Mouse (Mus musculus) stomach, embryonic 14.5 days (tissue): ENCODE data around the gene Slc48a1. TPM values are rescaled to one million over a fixed set of nuclear protein-coding genes. Genes with fewer than 3 reads are reported as not detected.

Experiments
- ATAC-seq: fragments of 200-750 bp; cut with Nextera tagmentation; 2 replicates; pipeline ENCODE4 v1.8.0; 2017; ENCODE audit warnings: low read depth, moderate TSS enrichment; ENCODE audit not compliant: insufficient number of reproducible peaks, insufficient read depth, low FRiP score
- H3K27ac ChIP-seq: fragments of 300-500 bp; sonication (generic); 2 replicates; pipeline ENCODE4 v1.5.1; 2014; ENCODE audit warnings: mild to moderate bottlenecking, low read length, moderate library complexity, mixed read lengths
- H3K27me3 ChIP-seq: fragments of 300-500 bp; sonication (generic); 2 replicates; pipeline ENCODE4 v1.6.1; 2014; ENCODE audit warnings: low read length, control low read depth, mixed read lengths; ENCODE audit not compliant: control insufficient read depth, insufficient read depth
- H3K36me3 ChIP-seq: fragments of 300-500 bp; sonication (generic); 2 replicates; pipeline ENCODE4 v1.6.1; 2014; ENCODE audit warnings: mild to moderate bottlenecking, control low read depth, low read length, moderate library complexity, mixed read lengths; ENCODE audit not compliant: control insufficient read depth, insufficient read depth
- H3K4me1 ChIP-seq: fragments of 300-500 bp; sonication (generic); 2 replicates; pipeline ENCODE4 v1.6.1; 2014; ENCODE audit warnings: low read length, control low read depth, mixed read lengths; ENCODE audit not compliant: control insufficient read depth, insufficient read depth
- H3K4me2 ChIP-seq: fragments of 300-500 bp; sonication (generic); replicated peaks from 2 replicates; pipeline ENCODE4 v1.6.1; 2014; ENCODE audit warnings: low read depth, low read length, control low read depth
- H3K4me3 ChIP-seq: fragments of 300-500 bp; sonication (generic); 2 replicates; pipeline ENCODE4 v1.5.1; 2014; ENCODE audit warnings: low read depth, low read length, control low read depth
- H3K9ac ChIP-seq: fragments of 300-500 bp; sonication (generic); replicated peaks from 2 replicates; pipeline ENCODE4 v1.6.1; 2014; ENCODE audit warnings: low read depth, mild to moderate bottlenecking, control low read depth, low read length, moderate library complexity, mixed read lengths
- H3K9me3 ChIP-seq: fragments of 300-500 bp; sonication (generic); 2 replicates; pipeline ENCODE4 v1.6.1; 2016; ENCODE audit warnings: low read depth, low read length, control low read depth; ENCODE audit not compliant: control insufficient read depth
- WGBS: fragments of 180-500 bp; shearing (Covaris S2); extraction: QIAGEN DNeasy Blood & Tissue Kit; methylation state at CpG from one replicate; pipeline ENCODE4 v1.1.7; 2014; 5-methylcytosine and 5-hydroxymethylcytosine counted together
- polyA plus RNA-seq: library from polyadenylated mRNA; unstranded; fragments of >200 nt; fragmentation: Nextera tagmentation; extraction: Ambion mirVana; gene quantifications from 2 replicates; pipeline ENCODE4 v1.2.1, GENCODE M21; 2014

Slc48a1 gene
- polyA plus RNA-seq, 1 experiment from 2014 or later: 23.5 TPM

GRCm38 (mm10) chr15:97766594-97767279, 11.6 kb upstream of the Slc48a1 start:
- peak overlapping the region; percentile 16; the same call in 1 of the 2 replicates for H3K27ac ChIP-seq
- 8% methylated on average over 23 of the region's 23 CpGs for WGBS
- no peaks in the 10 kb centered on the region for H3K27me3 ChIP-seq
- peak overlapping the region; percentile 52; the same call in 1 of the 2 replicates for H3K9ac ChIP-seq
- peak overlapping the region; percentile 94 for H3K4me2 ChIP-seq
- ATAC-seq: no peak
- H3K36me3 ChIP-seq: no peaks in the 10 kb centered on the region
- peaks cover 24% of the 10 kb centered on the region for H3K4me1 ChIP-seq
- no peaks in the 10 kb centered on the region for H3K9me3 ChIP-seq
- peak overlapping the region; percentile 45 for H3K4me3 ChIP-seq

DNA sequence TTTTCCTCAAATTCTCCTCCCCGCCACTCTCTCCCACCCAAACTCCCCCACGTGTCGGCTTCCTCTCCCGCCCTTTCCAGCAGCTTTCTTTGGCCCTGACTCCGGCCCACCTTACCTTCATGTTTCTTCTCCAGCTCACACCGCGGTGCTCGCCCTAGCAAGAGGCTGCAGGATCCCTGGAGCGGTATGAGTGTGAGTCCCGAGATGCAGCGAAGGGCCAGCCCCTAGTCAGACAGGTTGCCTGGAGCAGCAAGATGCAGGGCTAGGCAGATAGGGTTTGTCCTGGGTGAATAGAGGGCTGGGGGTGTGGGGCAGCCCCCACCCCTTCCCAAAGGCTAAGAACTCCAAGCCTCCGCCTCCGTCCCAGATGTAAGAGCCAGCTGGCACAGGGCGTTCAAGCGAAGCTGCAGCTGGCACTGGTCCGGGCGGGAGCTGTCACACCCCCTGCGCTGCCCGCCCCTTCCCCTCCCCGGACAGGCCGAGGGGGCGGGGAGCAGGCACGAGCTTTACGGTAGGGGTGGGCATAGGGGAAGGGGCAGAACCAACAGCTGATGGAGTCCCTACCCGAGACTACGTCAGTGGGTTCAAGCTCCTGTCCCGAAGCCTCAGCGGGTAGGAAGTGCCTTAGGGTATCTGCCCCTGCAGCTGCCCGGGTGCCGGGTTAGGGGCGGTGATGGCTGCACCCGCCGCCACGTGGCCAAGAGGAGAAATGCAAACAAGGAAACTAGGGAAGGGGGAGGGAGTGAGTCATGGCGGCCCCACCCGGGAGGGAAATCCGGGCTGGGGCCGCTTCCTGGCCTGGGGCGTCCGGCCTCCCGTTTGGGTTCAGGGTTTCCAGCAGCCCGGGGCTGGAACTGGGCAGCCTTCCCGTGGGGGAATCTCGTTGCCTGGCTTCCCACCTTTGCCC, 10.8 kb upstream of the Slc48a1 start, which contains the start of gene Rapgef3:
TSS of gene Rapgef3 (minus strand) at position 693 of the 907 bp plus-strand sequence.
- peak; percentile 64 for ATAC-seq
- no peaks in the 10 kb centered on the region for H3K36me3 ChIP-seq
- no peaks in the 10 kb centered on the region for H3K9me3 ChIP-seq
- no peaks in the 10 kb centered on the region for H3K27me3 ChIP-seq
- peak within 1 kb of the TSS; percentile 94 for H3K4me2 ChIP-seq
- H3K4me3 ChIP-seq: peak within 1 kb of the TSS; percentile 45
- H3K27ac ChIP-seq: peak within 1 kb of the TSS; percentile 67
- peak within 1 kb of the TSS; percentile 52; the same call in 1 of the 2 replicates for H3K9ac ChIP-seq
- H3K4me1 ChIP-seq: peaks cover 24% of the 10 kb centered on the region
- WGBS: 1% methylated on average over 44 of the region's 44 CpGs

DNA sequence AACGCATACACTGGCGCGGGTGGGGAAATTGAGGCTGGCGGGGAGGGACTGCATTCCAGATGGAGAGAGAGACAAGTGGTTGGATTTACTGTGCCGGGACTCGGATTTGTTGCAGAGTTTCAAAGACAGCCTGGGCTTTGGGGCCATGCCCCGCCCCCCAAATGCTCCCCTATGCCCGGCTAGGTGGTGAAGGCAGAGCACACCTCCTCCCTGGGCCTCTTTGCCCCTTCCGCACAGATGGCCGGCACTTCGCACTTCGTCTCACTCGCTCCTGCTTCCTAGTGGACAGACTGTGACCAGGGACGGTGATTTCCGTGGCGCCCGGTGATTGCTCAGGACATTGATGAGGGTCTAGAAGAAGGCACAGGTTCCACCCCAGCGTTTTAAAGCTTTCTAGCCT, 10.1 kb upstream of the Slc48a1 start:
- Histone ChIP-seq H3K4me2 (peak overlapping the region; percentile 94), H3K27me3 (no peaks in the 10 kb centered on the region), H3K36me3 (no peaks in the 10 kb centered on the region), H3K4me1 (peaks cover 30% of the 10 kb centered on the region), H3K4me3 (peak overlapping the region; percentile 45), H3K9ac (peak overlapping the region; percentile 52; the same call in 1 of the 2 replicates), H3K9me3 (no peaks in the 10 kb centered on the region), H3K27ac (peak overlapping the region; percentile 67)
- WGBS: under 1% methylated on average over 18 of the region's 18 CpGs
- peak; percentile 21; the same call in 1 of the 2 replicates for ATAC-seq

- Histone ChIP-seq H3K27me3 (no peaks in the 10 kb centered on the region), H3K27ac (no peak overlapping the region), H3K9ac (no peak overlapping the region), H3K4me3 (no peak overlapping the region), H3K9me3 (no peaks in the 10 kb centered on the region), H3K4me2 (no peak overlapping the region), H3K36me3 (no peaks in the 10 kb centered on the region), H3K4me1 (peaks cover 38% of the 10 kb centered on the region)
- 84% methylated on average over 8 of the region's 8 CpGs for WGBS
- no peak for ATAC-seq
Measured at GRCm38 (mm10) chr15:97770280-97770679, 8.0 kb upstream of the Slc48a1 start.

- Histone ChIP-seq H3K4me1 (peaks cover 21% of the 10 kb centered on the region), H3K9ac (no peak overlapping the region), H3K27ac (peak overlapping the region; percentile 76), H3K9me3 (no peaks in the 10 kb centered on the region), H3K4me2 (0 out of 2 replicates have a peak overlapping the region, but pooled peaks have one; percentile 7), H3K4me3 (no peak overlapping the region), H3K27me3 (no peaks in the 10 kb centered on the region), H3K36me3 (no peaks in the 10 kb centered on the region)
- peak; percentile 66 for ATAC-seq
- WGBS: 18% methylated on average over 5 of the region's 5 CpGs
Measured at GRCm38 (mm10) chr15:97773108-97773507, 5.2 kb upstream of the Slc48a1 start.

GRCm38 (mm10) chr15:97773961-97774370, 4.4 kb upstream of the Slc48a1 start:
- 67% methylated on average over 5 of the region's 5 CpGs for WGBS
- Histone ChIP-seq H3K4me3 (no peak overlapping the region), H3K4me2 (no peak overlapping the region), H3K27me3 (no peaks in the 10 kb centered on the region), H3K9me3 (no peaks in the 10 kb centered on the region), H3K27ac (peak overlapping the region; percentile 76; the same call in 1 of the 2 replicates), H3K9ac (no peak overlapping the region), H3K36me3 (no peaks in the 10 kb centered on the region), H3K4me1 (peaks cover 19% of the 10 kb centered on the region)
- ATAC-seq: no peak

DNA sequence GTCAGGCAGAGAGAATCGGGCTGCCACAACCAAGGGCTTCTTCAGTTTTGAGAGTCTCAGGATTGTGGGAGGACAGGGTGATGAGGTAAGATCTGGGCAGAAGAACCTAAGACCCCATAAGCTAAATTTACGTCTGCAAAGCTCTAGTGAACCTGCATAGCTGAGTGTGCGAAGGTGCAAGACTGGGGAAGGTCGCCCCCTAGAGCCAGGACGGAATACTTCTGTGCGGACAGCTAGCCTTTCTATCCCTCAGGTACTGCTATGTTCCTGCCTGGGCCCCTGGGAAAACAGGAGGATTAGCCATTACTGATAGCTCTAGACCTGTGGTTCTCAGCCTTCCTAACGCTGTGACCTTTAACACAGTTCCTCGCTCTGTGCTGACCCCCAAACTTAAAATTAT, 1.8 kb upstream of the Slc48a1 start:
- WGBS: 11% methylated on average over 8 of the region's 8 CpGs
- Histone ChIP-seq H3K36me3 (no peaks in the 10 kb centered on the region), H3K9ac (no peak overlapping the region), H3K27ac (no peak overlapping the region), H3K27me3 (no peaks in the 10 kb centered on the region), H3K9me3 (no peaks in the 10 kb centered on the region), H3K4me1 (peaks cover 19% of the 10 kb centered on the region), H3K4me3 (no peak overlapping the region), H3K4me2 (no peak overlapping the region)
- ATAC-seq: peak; percentile 12; the same call in 1 of the 2 replicates

- Histone ChIP-seq H3K27me3 (no peaks in the 10 kb centered on the region), H3K4me1 (peaks cover 20% of the 10 kb centered on the region), H3K27ac (no peak overlapping the region), H3K9ac (no peak overlapping the region), H3K9me3 (no peaks in the 10 kb centered on the region), H3K4me2 (no peak overlapping the region), H3K4me3 (no peak overlapping the region), H3K36me3 (no peaks in the 10 kb centered on the region)
- 81% methylated on average over 6 of the region's 6 CpGs for WGBS
- ATAC-seq: no peak
Measured at GRCm38 (mm10) chr15:97776919-97777318, 1.4 kb upstream of the Slc48a1 start.
